Comparison of ENCODE assay signal across 8 mouse cellular contexts in the genomic region with DNA sequence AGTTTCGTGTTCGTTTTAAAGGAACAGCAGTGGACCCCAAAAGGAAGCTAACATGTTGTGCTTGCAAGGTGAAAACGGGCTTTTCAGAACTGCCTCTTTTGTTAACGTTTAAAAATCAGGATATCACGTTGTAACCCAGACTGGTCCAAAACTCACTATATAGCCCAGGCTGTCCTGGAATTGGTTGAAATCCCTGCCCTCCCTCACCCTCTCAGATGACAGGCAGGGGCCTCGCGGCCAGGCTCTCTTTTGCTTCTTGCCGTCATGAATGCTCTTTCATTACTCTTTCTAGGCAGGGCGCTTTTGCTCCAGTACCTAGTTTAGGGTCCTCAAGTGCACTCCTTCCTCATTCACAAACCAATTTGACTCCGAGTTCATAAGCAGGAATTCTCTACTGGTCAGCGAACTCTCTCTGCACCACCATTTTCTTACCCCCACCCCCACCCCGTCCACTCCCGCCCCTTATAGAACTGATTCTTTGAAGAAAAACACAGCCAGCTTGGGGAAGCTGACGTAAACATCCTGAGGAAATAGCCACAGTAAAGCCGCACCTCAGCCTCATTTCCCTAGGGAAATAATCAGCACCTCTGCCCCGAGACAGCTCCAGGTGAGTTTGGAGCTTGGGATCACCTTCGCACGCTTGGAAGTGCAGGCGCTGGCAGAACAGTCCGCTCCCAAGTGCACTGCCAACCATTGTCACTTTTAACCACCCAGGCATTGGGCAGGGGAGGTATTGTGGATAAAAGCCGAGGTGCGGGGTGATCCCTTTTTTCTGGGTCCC. TPM values are rescaled to one million over a fixed set of nuclear protein-coding genes. Genes with fewer than 3 reads are reported as not detected.
DNase-seq lines count a peak whose midpoint lies in the region; ATAC-seq lines count a peak whose summit lies in the region.

No protein-coding gene starts in this region.

- peak overlapping the region; percentile 99 for H3K27ac ChIP-seq in forebrain, embryonic 11.5 days (ENCODE audit: low read depth, low read length)
- peak overlapping the region; percentile 93 for H3K27ac ChIP-seq in kidney, embryonic 16.5 days (ENCODE audit: low read length)
- H3K27ac ChIP-seq in midbrain, embryonic 10.5 days (replicated peaks), result peak overlapping the region; percentile 100

- peak overlapping the region; percentile 89 for H3K9ac ChIP-seq in forebrain, embryonic 11.5 days (ENCODE audit: low read length)
- peak overlapping the region; percentile 85 for H3K9ac ChIP-seq in kidney, embryonic 16.5 days (replicated peaks; ENCODE audit: low read length)

- H3K4me3 ChIP-seq in forebrain, embryonic 11.5 days (ENCODE audit: low read depth, low read length), result peak overlapping the region; percentile 98
- peak overlapping the region; percentile 92 for H3K4me3 ChIP-seq in kidney, embryonic 16.5 days (ENCODE audit: low read length)
- peak overlapping the region; percentile 100 for H3K4me3 ChIP-seq in midbrain, embryonic 10.5 days

- H3K4me1 ChIP-seq in forebrain, embryonic 11.5 days (replicated peaks; ENCODE audit: control insufficient read depth, insufficient read depth, low read length), result peaks cover 13% of the 10 kb centered on the region; the same call in 1 of the 2 replicates
- peaks cover 26% of the 10 kb centered on the region for H3K4me1 ChIP-seq in kidney, embryonic 16.5 days (ENCODE audit: insufficient read depth, low read length)
- H3K4me1 ChIP-seq in midbrain, embryonic 10.5 days, result peaks cover 37% of the 10 kb centered on the region

- no peaks in the 10 kb centered on the region for H3K27me3 ChIP-seq in forebrain, embryonic 11.5 days (ENCODE audit: control insufficient read depth, insufficient read depth, low read length)
- no peaks in the 10 kb centered on the region for H3K27me3 ChIP-seq in kidney, embryonic 16.5 days (ENCODE audit: insufficient read depth, low read length)
- no peaks in the 10 kb centered on the region for H3K27me3 ChIP-seq in midbrain, embryonic 10.5 days (ENCODE audit: low read depth, poor library complexity, severe bottlenecking)

- WGBS in forebrain, embryonic 11.5 days, result 2% methylated on average over 22 of the region's 22 CpGs
- 2% methylated on average over 22 of the region's 22 CpGs for WGBS in kidney, embryonic 16.5 days
- WGBS in midbrain, embryonic 10.5 days, result under 1% methylated on average over 22 of the region's 22 CpGs

- H3K4me2 ChIP-seq in forebrain, embryonic 11.5 days (ENCODE audit: low read depth, low read length, severe bottlenecking), result peak overlapping the region; percentile 94
- H3K4me2 ChIP-seq in kidney, embryonic 16.5 days (replicated peaks; ENCODE audit: low read depth, low read length), result peak overlapping the region; percentile 93

- peaks cover 12% of the 10 kb centered on the region; the same call in 1 of the 2 replicates for H3K36me3 ChIP-seq in forebrain, embryonic 11.5 days (ENCODE audit: control insufficient read depth, insufficient read depth, low read length)
- 0 out of 2 replicates have a peak, but pooled peaks cover 5% of the 10 kb centered on the region for H3K36me3 ChIP-seq in kidney, embryonic 16.5 days (ENCODE audit: insufficient read depth, low read length)
- peaks cover 17% of the 10 kb centered on the region for H3K36me3 ChIP-seq in midbrain, embryonic 10.5 days

- no peak for ATAC-seq in forebrain, embryonic 11.5 days (replicated peaks; ENCODE audit: low FRiP score)
- ATAC-seq in kidney, embryonic 16.5 days (ENCODE audit: low FRiP score, low TSS enrichment), result no peak

- H3K9me3 ChIP-seq in forebrain, embryonic 11.5 days (ENCODE audit: control insufficient read depth, low read length), result no peaks in the 10 kb centered on the region
- H3K9me3 ChIP-seq in kidney, embryonic 16.5 days (ENCODE audit: low read length), result no peaks in the 10 kb centered on the region
- H3K9me3 ChIP-seq in midbrain, embryonic 10.5 days (replicated peaks), result no peaks in the 10 kb centered on the region

- DNase-seq in layer of hippocampus, postnatal 10 days (ENCODE audit: low spot score in 2 of 2), result peak; percentile 28 to 40
- DNase-seq in layer of hippocampus, adult 9-10 months (ENCODE audit: low spot score), result no peak
- DNase-seq in brain, adult 2 months (ENCODE audit: low read depth, low spot score), result peak; percentile 44
- DNase-seq in forebrain, embryonic 11.5 days (ENCODE audit: low spot score), result no peak
- DNase-seq in midbrain, embryonic 10.5 days (ENCODE audit: low spot score), result peak; percentile 65
- DNase-seq in thymus, postnatal 4 days, result peak; percentile 55
- DNase-seq in gastrocnemius, adult 18-20 months (ENCODE audit: low spot score), result no peak

RNA-seq across cellular contexts. Expression of gene Mex3b, which starts 2.0 kb away (rescaled TPM):
- total RNA-seq in layer of hippocampus, postnatal 10 days (2021), result 10 to 100 TPM; 32.7 to 35.2 TPM
- 36.0 and 42.7 TPM in 2 replicates for polyA plus RNA-seq in forebrain, embryonic 11.5 days (2014; fragmentation: Nextera tagmentation; extraction: Ambion mirVana)
- polyA plus RNA-seq in kidney, embryonic 16.5 days (2015; fragmentation: Nextera tagmentation; extraction: Ambion mirVana), result 9.9 and 10.5 TPM in 2 replicates
- 23.2 and 24.7 TPM in 2 replicates for polyA plus RNA-seq in midbrain, embryonic 10.5 days (2016; fragmentation: Nextera tagmentation; extraction: Ambion mirVana)
- total RNA-seq in gastrocnemius, adult 18-20 months (2021), result under 1 TPM; 0.25 to 0.52 TPM

Comparison
In these comparisons a context has a peak if more than half of its experiments do, and no peak if none do; other contexts are left out.
1. DNase-seq: peak in layer of hippocampus, postnatal 10 days (2 of 2), brain, adult 2 months (single experiment), midbrain, embryonic 10.5 days (single experiment) and thymus, postnatal 4 days (single experiment); none in layer of hippocampus, adult 9-10 months (single experiment), forebrain, embryonic 11.5 days (single experiment) and gastrocnemius, adult 18-20 months (single experiment).
2. Peak in every context shown above with its lines, with median percentiles within 50 percentile points of each other: H3K27ac ChIP-seq and H3K4me3 ChIP-seq.